Mouse (Mus musculus): ENCODE results near the gene Tnik. TPM values are rescaled to one million over a fixed set of nuclear protein-coding genes. Genes with fewer than 3 reads are reported as not detected.

The Tnik gene
- polyA plus RNA-seq, 1 experiment from 2014 or later = 88.8 TPM

GRCm38 (mm10) chr3:28236689-28237088, 26.3 kb upstream of the Tnik start:
- Histone ChIP-seq H3K9me3 (no peaks in the 10 kb centered on the region), H3K27ac (no peak overlapping the region), H3K9ac (no peak overlapping the region), H3K36me3 (replicated peaks) (no peaks in the 10 kb centered on the region), H3K4me2 (no peak overlapping the region), H3K27me3 (replicated peaks) (no peaks in the 10 kb centered on the region), H3K4me1 (no peaks in the 10 kb centered on the region), H3K4me3 (no peak overlapping the region)
- 94% methylated on average over 4 of the region's 4 CpGs for WGBS
- ATAC-seq (replicated peaks) = no peak

DNA sequence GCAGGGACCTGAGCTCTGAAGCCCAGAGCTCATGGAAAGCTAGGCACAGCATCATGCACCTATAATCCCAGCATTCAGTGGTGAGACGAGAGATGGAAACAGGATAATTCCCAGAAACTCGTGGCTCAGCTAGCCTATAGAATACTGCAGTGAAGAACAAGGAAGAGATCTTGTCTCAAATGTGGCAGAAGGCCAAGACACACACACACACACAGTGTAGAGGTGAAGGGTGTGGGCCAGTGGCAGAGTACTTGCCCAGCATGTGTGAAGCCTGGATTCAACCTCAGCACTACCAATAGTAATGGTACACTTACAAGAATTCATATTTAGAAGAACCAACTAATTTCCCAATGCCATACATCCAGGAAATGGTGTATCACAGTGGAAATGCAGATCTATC, 24.9 kb upstream of the Tnik start:
- WGBS = 61% methylated on average over 2 of the region's 2 CpGs
- no peaks in the 10 kb centered on the region for H3K9me3 ChIP-seq
- ATAC-seq (replicated peaks) = no peak
- no peak overlapping the region for H3K27ac ChIP-seq
- H3K4me3 ChIP-seq = no peak overlapping the region
- H3K36me3 ChIP-seq (replicated peaks) = no peaks in the 10 kb centered on the region
- H3K27me3 ChIP-seq (replicated peaks) = no peaks in the 10 kb centered on the region
- H3K9ac ChIP-seq = no peak overlapping the region
- no peak overlapping the region for H3K4me2 ChIP-seq
- no peaks in the 10 kb centered on the region for H3K4me1 ChIP-seq

DNA sequence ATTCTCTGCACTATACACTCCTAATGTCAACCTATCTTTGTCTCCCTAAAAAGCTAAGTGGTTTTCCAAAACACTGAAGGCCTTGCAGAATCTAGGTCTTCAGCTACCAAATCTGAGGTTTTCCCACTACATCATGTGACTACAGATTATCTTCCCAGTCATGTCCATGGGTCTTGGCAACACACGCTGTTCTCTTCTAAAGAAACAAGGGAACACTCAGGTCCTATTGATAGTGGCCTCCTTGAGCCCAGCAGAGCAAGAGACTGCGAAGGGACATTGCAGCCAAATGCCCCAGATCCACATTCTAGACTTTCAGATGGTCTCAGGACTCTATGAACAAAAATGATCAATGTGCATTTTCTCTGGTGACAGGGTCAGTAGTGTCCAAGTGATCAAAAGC, 20.5 kb upstream of the Tnik start:
- H3K27me3 ChIP-seq (replicated peaks) = no peaks in the 10 kb centered on the region
- no peak overlapping the region for H3K27ac ChIP-seq
- no peak overlapping the region for H3K4me3 ChIP-seq
- no peak overlapping the region for H3K9ac ChIP-seq
- H3K4me1 ChIP-seq = no peaks in the 10 kb centered on the region
- ATAC-seq (replicated peaks) = no peak
- H3K4me2 ChIP-seq = no peak overlapping the region
- H3K9me3 ChIP-seq = no peaks in the 10 kb centered on the region
- WGBS = 87% methylated on average over 2 of the region's 2 CpGs
- H3K36me3 ChIP-seq (replicated peaks) = no peaks in the 10 kb centered on the region

DNA sequence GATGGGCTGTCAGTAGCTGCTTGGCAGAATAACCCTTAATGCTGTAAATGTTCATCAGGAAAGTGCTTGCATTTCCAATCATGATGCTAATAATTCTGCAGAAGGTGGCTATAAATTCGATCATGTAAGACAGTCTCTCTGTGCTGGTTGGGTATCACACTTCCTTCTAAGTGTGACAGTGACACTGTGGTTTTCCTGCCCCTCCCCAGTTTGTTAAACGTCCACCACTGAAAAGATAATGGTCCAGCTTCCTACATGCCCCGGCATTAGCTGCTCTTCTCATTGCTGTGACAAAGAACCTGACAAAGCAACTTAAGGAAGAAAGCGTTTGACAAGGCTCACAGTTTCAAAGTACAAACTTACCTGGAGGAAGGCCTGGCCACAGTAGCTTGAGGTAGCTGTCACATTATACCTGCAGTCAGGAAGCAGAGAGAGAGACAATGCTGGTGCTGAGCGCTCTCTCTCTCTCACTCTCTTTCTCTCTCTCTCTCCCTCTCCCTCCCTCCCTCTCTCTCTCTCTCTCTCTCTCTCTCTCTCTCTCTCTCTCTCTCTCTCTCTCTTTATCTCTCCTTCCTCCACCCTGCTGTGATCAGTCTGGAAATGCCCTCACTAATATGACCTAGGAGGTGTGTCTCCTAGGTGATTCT, 18.6 kb upstream of the Tnik start:
- Histone ChIP-seq H3K9me3 (no peaks in the 10 kb centered on the region), H3K27me3 (replicated peaks) (no peaks in the 10 kb centered on the region), H3K4me3 (no peak overlapping the region), H3K4me2 (no peak overlapping the region), H3K27ac (no peak overlapping the region), H3K36me3 (replicated peaks) (no peaks in the 10 kb centered on the region), H3K4me1 (no peaks in the 10 kb centered on the region), H3K9ac (no peak overlapping the region)
- WGBS = 76% methylated on average over 5 of the region's 5 CpGs
- ATAC-seq (replicated peaks) = no peak

DNA sequence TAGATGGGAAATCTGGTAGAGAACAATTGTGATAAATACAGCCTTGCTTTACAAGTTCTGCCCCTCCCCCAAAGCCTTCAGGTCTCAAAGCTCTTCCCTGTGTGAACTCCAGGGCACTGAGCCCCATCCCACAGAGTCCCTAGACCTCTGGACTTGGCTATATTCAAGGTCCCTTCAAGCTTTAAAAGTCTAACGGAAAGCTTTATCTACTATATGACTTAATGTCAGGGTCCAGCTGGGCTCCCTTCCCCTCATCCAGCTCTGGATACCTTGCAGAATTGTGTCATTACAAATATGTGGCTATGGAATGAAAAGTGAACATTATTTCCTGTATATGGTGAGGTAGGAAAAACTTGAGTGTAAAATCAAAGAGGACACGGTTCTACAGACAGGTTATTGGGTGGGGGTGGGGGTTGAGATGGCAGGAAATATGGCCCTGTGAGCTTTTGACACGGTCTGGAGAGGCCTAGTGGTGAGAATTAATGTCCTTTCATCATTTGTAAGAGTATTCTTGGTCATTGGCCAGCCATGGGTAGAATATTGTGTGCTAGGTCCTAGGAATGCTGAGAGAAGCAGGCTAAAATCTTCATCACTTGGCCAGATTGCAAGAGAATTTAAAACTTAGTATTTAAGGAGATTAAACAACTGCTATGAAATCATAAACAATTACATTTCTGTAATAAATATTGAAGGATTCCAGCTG, 14.6 kb upstream of the Tnik start:
- no peaks in the 10 kb centered on the region for H3K4me1 ChIP-seq
- ATAC-seq (replicated peaks) = no peak
- no peaks in the 10 kb centered on the region for H3K27me3 ChIP-seq (replicated peaks)
- no peak overlapping the region for H3K27ac ChIP-seq
- WGBS = 75% methylated on average over 3 of the region's 3 CpGs
- H3K9me3 ChIP-seq = no peaks in the 10 kb centered on the region
- H3K4me2 ChIP-seq = no peak overlapping the region
- H3K36me3 ChIP-seq (replicated peaks) = no peaks in the 10 kb centered on the region
- no peak overlapping the region for H3K9ac ChIP-seq
- no peak overlapping the region for H3K4me3 ChIP-seq

GRCm38 (mm10) chr3:28255711-28256110, 7.3 kb upstream of the Tnik start:
- H3K4me2 ChIP-seq = no peak overlapping the region
- no peaks in the 10 kb centered on the region for H3K4me1 ChIP-seq
- no peak overlapping the region for H3K27ac ChIP-seq
- H3K36me3 ChIP-seq (replicated peaks) = no peaks in the 10 kb centered on the region
- no peak overlapping the region for H3K9ac ChIP-seq
- 93% methylated on average over 7 of the region's 7 CpGs for WGBS
- H3K27me3 ChIP-seq (replicated peaks) = no peaks in the 10 kb centered on the region
- no peak for ATAC-seq (replicated peaks)
- no peaks in the 10 kb centered on the region for H3K9me3 ChIP-seq
- H3K4me3 ChIP-seq = no peak overlapping the region

- no peaks in the 10 kb centered on the region for H3K27me3 ChIP-seq (replicated peaks)
- no peaks in the 10 kb centered on the region for H3K9me3 ChIP-seq
- H3K27ac ChIP-seq = peak overlapping the region; percentile 96
- peak overlapping the region; percentile 97 for H3K9ac ChIP-seq
- H3K4me2 ChIP-seq = peak overlapping the region; percentile 81
- peak; percentile 69 for ATAC-seq (replicated peaks)
- no peaks in the 10 kb centered on the region for H3K36me3 ChIP-seq (replicated peaks)
- under 1% methylated on average over 33 of the region's 33 CpGs for WGBS
- peaks cover 25% of the 10 kb centered on the region for H3K4me1 ChIP-seq
- peak overlapping the region; percentile 74 for H3K4me3 ChIP-seq
Observed at GRCm38 (mm10) chr3:28262371-28263001, 528 bp upstream of the Tnik start.

- Histone ChIP-seq H3K36me3 (replicated peaks) (no peaks in the 10 kb centered on the region), H3K4me3 (peak overlapping the region; percentile 74), H3K9me3 (no peaks in the 10 kb centered on the region), H3K4me1 (peaks cover 40% of the 10 kb centered on the region), H3K4me2 (peak overlapping the region; percentile 81), H3K27me3 (replicated peaks) (no peaks in the 10 kb centered on the region), H3K27ac (peak overlapping the region; percentile 96), H3K9ac (peak overlapping the region; percentile 97)
- ATAC-seq (replicated peaks) = peak; percentile 38
- WGBS = 0% methylated on average over 26 of the region's 26 CpGs
Observed at GRCm38 (mm10) chr3:28263948-28264840, 1.2 kb downstream of the Tnik start.

GRCm38 (mm10) chr3:28264841-28265150, 1.8 kb downstream of the Tnik start:
- H3K4me3 ChIP-seq = peak overlapping the region; percentile 74
- H3K4me1 ChIP-seq = peaks cover 45% of the 10 kb centered on the region
- H3K27me3 ChIP-seq (replicated peaks) = no peaks in the 10 kb centered on the region
- WGBS = 12% methylated on average over 5 of the region's 5 CpGs
- H3K36me3 ChIP-seq (replicated peaks) = no peaks in the 10 kb centered on the region
- peak overlapping the region; percentile 81 for H3K4me2 ChIP-seq
- peak overlapping the region; percentile 96 for H3K27ac ChIP-seq
- peak overlapping the region; percentile 97 for H3K9ac ChIP-seq
- no peaks in the 10 kb centered on the region for H3K9me3 ChIP-seq
- ATAC-seq (replicated peaks) = no peak

GRCm38 (mm10) chr3:28265183-28265582, 2.2 kb downstream of the Tnik start:
- ATAC-seq (replicated peaks) = peak; percentile 46
- H3K9ac ChIP-seq = peak overlapping the region; percentile 97
- H3K4me1 ChIP-seq = peaks cover 48% of the 10 kb centered on the region
- H3K4me3 ChIP-seq = peak overlapping the region; percentile 74
- H3K4me2 ChIP-seq = peak overlapping the region; percentile 81
- H3K27ac ChIP-seq = peak overlapping the region; percentile 96
- H3K36me3 ChIP-seq (replicated peaks) = no peaks in the 10 kb centered on the region
- H3K27me3 ChIP-seq (replicated peaks) = no peaks in the 10 kb centered on the region
- WGBS = 11% methylated on average over 4 of the region's 4 CpGs
- H3K9me3 ChIP-seq = no peaks in the 10 kb centered on the region

DNA sequence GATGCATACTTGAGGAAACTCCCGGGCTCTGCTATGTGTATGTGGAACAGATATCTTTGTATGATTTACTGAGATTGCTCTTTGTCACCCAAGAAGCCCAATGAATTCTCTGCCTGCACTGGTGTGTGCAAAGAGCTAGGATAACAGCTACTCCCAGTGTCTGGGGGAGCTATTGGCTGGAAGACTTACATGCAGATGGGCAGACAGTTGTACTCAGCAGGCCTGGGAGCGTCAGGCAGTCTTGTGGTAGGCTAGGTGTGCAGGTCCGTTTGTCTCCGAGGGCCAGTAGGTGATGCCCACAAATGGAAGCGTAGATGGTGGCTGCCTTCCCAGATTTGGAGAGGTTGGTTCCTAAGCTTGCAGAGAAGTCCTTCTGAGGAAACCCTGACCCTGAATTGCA, 2.6 kb downstream of the Tnik start:
- peaks cover 53% of the 10 kb centered on the region for H3K4me1 ChIP-seq
- ATAC-seq (replicated peaks) = no peak

DNA sequence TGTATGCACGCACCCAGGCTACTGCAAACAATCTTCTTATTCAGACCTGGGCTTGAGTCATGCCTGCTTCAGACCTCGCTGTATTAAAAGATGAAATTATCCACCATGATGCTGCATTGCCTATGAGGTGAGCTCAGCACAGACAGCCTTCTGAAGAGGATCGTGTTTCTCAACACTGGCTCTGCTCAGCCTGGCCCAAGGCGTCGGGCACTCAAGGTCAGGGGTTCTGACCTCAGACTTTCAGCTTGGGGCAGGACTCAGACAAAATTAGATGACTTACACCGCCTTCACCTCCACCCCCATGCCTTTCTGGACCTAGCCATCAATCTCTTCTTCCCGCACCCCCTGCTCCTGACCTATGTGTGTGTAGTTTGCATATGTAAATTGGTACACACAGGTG, 4.2 kb downstream of the Tnik start:
- H3K9ac ChIP-seq = 0 out of 2 replicates have a peak overlapping the region, but pooled peaks have one; percentile 6
- H3K4me3 ChIP-seq = peak overlapping the region; percentile 74; the same call in 1 of the 2 replicates
- peaks cover 64% of the 10 kb centered on the region for H3K4me1 ChIP-seq
- H3K9me3 ChIP-seq = no peaks in the 10 kb centered on the region
- no peaks in the 10 kb centered on the region for H3K27me3 ChIP-seq (replicated peaks)
- H3K4me2 ChIP-seq = peak overlapping the region; percentile 81
- H3K36me3 ChIP-seq (replicated peaks) = no peaks in the 10 kb centered on the region
- H3K27ac ChIP-seq = peak overlapping the region; percentile 48; the same call in 1 of the 2 replicates
- 67% methylated on average over 7 of the region's 7 CpGs for WGBS
- ATAC-seq (replicated peaks) = no peak

More for the DNA sequence above, 2.6 kb downstream of the Tnik start:
- peak overlapping the region; percentile 81 for H3K4me2 ChIP-seq
- 35% methylated on average over 5 of the region's 5 CpGs for WGBS
- peak overlapping the region; percentile 96 for H3K27ac ChIP-seq
- H3K9me3 ChIP-seq = no peaks in the 10 kb centered on the region
- no peaks in the 10 kb centered on the region for H3K27me3 ChIP-seq (replicated peaks)
- peak overlapping the region; percentile 74 for H3K4me3 ChIP-seq
- H3K36me3 ChIP-seq (replicated peaks) = no peaks in the 10 kb centered on the region
- peak overlapping the region; percentile 97 for H3K9ac ChIP-seq

Data from midbrain, embryonic 15.5 days (tissue).